Comparison of ENCODE assay signal across 8 mouse cellular contexts in the genomic region with DNA sequence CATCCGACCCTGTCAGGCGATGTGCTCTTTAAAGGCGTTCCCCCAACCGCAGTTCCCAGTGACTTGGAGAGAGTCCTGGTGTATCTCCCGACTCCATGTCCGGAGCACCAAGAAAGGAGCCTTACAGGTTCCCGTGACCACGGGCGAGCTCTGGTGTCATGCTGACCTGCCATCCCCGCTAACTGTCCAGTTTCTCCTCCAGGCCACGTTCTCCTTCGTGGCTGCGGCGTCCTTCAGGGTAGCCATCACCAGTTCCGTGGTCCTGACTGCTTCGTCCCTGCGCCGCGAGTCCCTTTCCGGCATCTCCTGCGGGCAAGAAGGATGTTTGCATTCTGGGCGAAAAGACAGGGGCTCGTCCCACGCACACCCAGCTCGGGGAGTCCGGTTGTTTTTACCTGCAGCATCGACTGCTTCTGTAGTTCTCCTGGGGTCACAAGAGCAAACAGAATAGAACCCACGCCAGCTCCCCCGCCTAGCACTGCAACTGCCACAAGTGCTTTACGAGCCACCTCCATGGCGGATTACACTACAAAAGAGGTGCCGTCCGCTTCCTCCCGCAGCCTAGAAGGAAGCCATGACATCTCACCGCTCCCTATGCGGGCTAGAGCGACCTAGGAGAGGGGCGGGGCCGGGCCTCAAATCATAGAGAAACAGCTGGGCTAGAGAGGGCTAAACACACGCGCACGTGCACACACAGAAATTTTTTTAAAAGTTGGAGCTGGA. TPM values are rescaled to one million over a fixed set of nuclear protein-coding genes. Genes with fewer than 3 reads are reported as not detected.
DNase-seq lines count a peak whose midpoint lies in the region; ATAC-seq and TF ChIP-seq lines count a peak whose summit lies in the region.

A gene (minus strand): TSS at position 613 of the 723 bp plus-strand sequence.

- no peaks in the 10 kb centered on the region for H3K9me3 ChIP-seq in lung, embryonic 15.5 days

- WGBS in lung, embryonic 15.5 days = under 1% methylated on average over 42 of the region's 42 CpGs
- WGBS in olfactory bulb, adult 2 months = under 1% methylated on average over 42 of the region's 42 CpGs

- TF ChIP-seq CTCF in olfactory bulb, adult 2 months (IDR thresholded peaks at IDR 0.05; ENCODE audit: insufficient read depth, low read depth, low read length) = no peak

- TF ChIP-seq POLR2A in olfactory bulb, adult 2 months (IDR thresholded peaks at IDR 0.05; ENCODE audit: insufficient read depth, low read depth, low read length) = peak; percentile 49

- no peaks in the 10 kb centered on the region for H3K27me3 ChIP-seq in lung, embryonic 15.5 days

- H3K9ac ChIP-seq in lung, embryonic 15.5 days = peak within 1 kb of the TSS; percentile 69

- peak within 1 kb of the TSS; percentile 75 for H3K4me2 ChIP-seq in lung, embryonic 15.5 days

- peak within 1 kb of the TSS; percentile 83 for H3K27ac ChIP-seq in lung, embryonic 15.5 days
- H3K27ac ChIP-seq in olfactory bulb, adult 2 months (ENCODE audit: insufficient read depth, low read depth, low read length) = peak within 1 kb of the TSS; percentile 87

- H3K4me3 ChIP-seq in lung, embryonic 15.5 days = peak within 1 kb of the TSS; percentile 70
- peak within 1 kb of the TSS; percentile 65 for H3K4me3 ChIP-seq in olfactory bulb, adult 2 months (ENCODE audit: insufficient read depth, low read depth, low read length)

- DNase-seq in MN1 (ENCODE audit: low spot score) = peak; percentile 82
- peak; percentile 92 for DNase-seq in cerebellum, adult 9-10 months
- DNase-seq in layer of hippocampus, adult 9-10 months (ENCODE audit: low spot score) = peak; percentile 83
- peak; percentile 84 to 89 for DNase-seq in thymus, adult 18-20 months

- peaks cover 20% of the 10 kb centered on the region for H3K36me3 ChIP-seq in lung, embryonic 15.5 days

- peaks cover 11% of the 10 kb centered on the region for H3K4me1 ChIP-seq in lung, embryonic 15.5 days
- peaks cover 3% of the 10 kb centered on the region; the same call in 1 of the 2 replicates for H3K4me1 ChIP-seq in olfactory bulb, adult 2 months (ENCODE audit: control insufficient read depth, insufficient read depth, low read length)

- ATAC-seq in frontal cortex, adult (ENCODE audit: low TSS enrichment) = peak; percentile 95
- peak; percentile 99 for ATAC-seq in hematopoietic stem cell, adult 5-6 weeks (replicated peaks in 1 of 2; ENCODE audit: insufficient read depth in 1 of 2, low FRiP score in 2 of 2, low TSS enrichment in 1 of 2, low read depth in 1 of 2, poor library complexity in 2 of 2, severe bottlenecking in 2 of 2)
- ATAC-seq in lung, embryonic 15.5 days (ENCODE audit: borderline replicate concordance, extremely low read depth, low FRiP score, low TSS enrichment) = peak; percentile 94

RNA-seq across cellular contexts. Expression of the gene that starts here (rescaled TPM):
- total RNA-seq in hematopoietic stem cell, adult 5-6 weeks (2017) = 117 and 118 TPM in 2 replicates
- polyA plus RNA-seq in lung, embryonic 15.5 days (2015; fragmentation: Nextera tagmentation; extraction: Ambion mirVana) = 58.5 and 60.2 TPM in 2 replicates
- polyA plus RNA-seq in olfactory bulb, adult 2 months (2012; ENCODE audit: insufficient read depth, insufficient read length, low replicate concordance, missing spikeins) = not detected in 2 replicates

Comparison
In these comparisons a context has a peak if more than half of its experiments do, and no peak if none do; other contexts are left out.
1. Peak in every context shown above with its lines: DNase-seq, ATAC-seq, H3K4me3 ChIP-seq and H3K27ac ChIP-seq.
2. RNA of the gene that starts here (polyA plus RNA-seq): 58.5 to 60.2 TPM in lung, embryonic 15.5 days; not detected in olfactory bulb, adult 2 months; every median in the first group is over 10 times any median in the second.